Mouse (Mus musculus) heart, embryonic 16.5 days (tissue): Measurements from ENCODE around the gene Kcns3. TPM values are rescaled to one million over a fixed set of nuclear protein-coding genes. Genes with fewer than 3 reads are reported as not detected.

Experiments
- ATAC-seq: fragments of 200-750 bp; cut with Nextera tagmentation; replicated peaks from 2 replicates; pipeline ENCODE4 v1.8.0; 2017; ENCODE audit warnings: moderate number of reproducible peaks; ENCODE audit not compliant: insufficient read depth, low FRiP score; ENCODE audit errors: extremely low read depth
- H3K27ac ChIP-seq: fragments of 300-500 bp; sonication (generic); 2 replicates; pipeline ENCODE4 v1.5.1; 2014; ENCODE audit warnings: mild to moderate bottlenecking, low read length, control low read depth, moderate library complexity
- H3K27me3 ChIP-seq: fragments of 300-500 bp; sonication (generic); 2 replicates; pipeline ENCODE4 v1.6.1; 2014; ENCODE audit warnings: low read length, mixed read lengths; ENCODE audit not compliant: control insufficient read depth, insufficient read depth
- H3K36me3 ChIP-seq: fragments of 300-500 bp; sonication (generic); 2 replicates; pipeline ENCODE4 v1.6.1; 2014; ENCODE audit not compliant: control insufficient read depth, insufficient read depth
- H3K4me1 ChIP-seq: fragments of 300-500 bp; sonication (generic); 2 replicates; pipeline ENCODE4 v1.6.1; 2014; ENCODE audit warnings: low read length, mixed read lengths; ENCODE audit not compliant: control insufficient read depth, insufficient read depth
- H3K4me2 ChIP-seq: fragments of 300-500 bp; sonication (generic); 2 replicates; pipeline ENCODE4 v1.6.1; 2014; ENCODE audit warnings: low read depth, mild to moderate bottlenecking, control low read depth, low read length
- H3K4me3 ChIP-seq: fragments of 300-500 bp; sonication (generic); 2 replicates; pipeline ENCODE4 v1.5.1; 2014; ENCODE audit warnings: mild to moderate bottlenecking, control low read depth, low read length
- H3K9ac ChIP-seq: fragments of 300-500 bp; sonication (generic); 2 replicates; pipeline ENCODE4 v1.6.1; 2014; ENCODE audit warnings: low read length, control low read depth
- H3K9me3 ChIP-seq: fragments of 300-500 bp; sonication (generic); replicated peaks from 2 replicates; pipeline ENCODE4 v1.6.1; 2016; ENCODE audit warnings: low read length; ENCODE audit not compliant: control insufficient read depth
- WGBS: fragments of 180-500 bp; shearing (Covaris S2); extraction: QIAGEN DNeasy Blood & Tissue Kit; methylation state at CpG from one replicate; pipeline ENCODE4 v1.1.7; 2014; 5-methylcytosine and 5-hydroxymethylcytosine counted together
- polyA plus RNA-seq: library from polyadenylated mRNA; unstranded; fragments of >200 nt; fragmentation: Nextera tagmentation; extraction: Ambion mirVana; gene quantifications from 2 replicates; pipeline ENCODE4 v1.2.1, GENCODE M21; 2015

Kcns3 gene
- polyA plus RNA-seq, result 0.18 and 0.89 TPM in 2 replicates

- no peak for ATAC-seq
Observed at GRCm38 (mm10) chr12:11151015-11151414, at the start of gene Kcns3. TSS of gene Kcns3 (minus strand) at chr12:11151056.

GRCm38 (mm10) chr12:11198551-11198950, 47.7 kb upstream of the Kcns3 start:
- no peak for ATAC-seq
- Histone ChIP-seq H3K9ac (no peak overlapping the region), H3K4me1 (peaks cover 4% of the 10 kb centered on the region; the same call in 1 of the 2 replicates), H3K27ac (no peak overlapping the region), H3K4me3 (no peak overlapping the region), H3K27me3 (no peaks in the 10 kb centered on the region), H3K4me2 (no peak overlapping the region), H3K36me3 (no peaks in the 10 kb centered on the region), H3K9me3 (no peaks in the 10 kb centered on the region)
- WGBS, result 63% methylated on average over 2 of the region's 2 CpGs

More at GRCm38 (mm10) chr12:11151015-11151414, at the start of gene Kcns3:
- WGBS, result 28% methylated on average over 15 of the region's 15 CpGs
- H3K27me3 ChIP-seq, result peaks cover 31% of the 10 kb centered on the region
- no peaks in the 10 kb centered on the region for H3K9me3 ChIP-seq
- H3K4me2 ChIP-seq, result peak within 1 kb of the TSS; percentile 88
- no peaks in the 10 kb centered on the region for H3K4me1 ChIP-seq
- no peak within 1 kb of the TSS for H3K27ac ChIP-seq
- peak within 1 kb of the TSS; percentile 56 for H3K4me3 ChIP-seq
- H3K36me3 ChIP-seq, result no peaks in the 10 kb centered on the region
- peak within 1 kb of the TSS; percentile 60 for H3K9ac ChIP-seq

- Histone ChIP-seq H3K4me3 (no peak overlapping the region), H3K27ac (no peak overlapping the region), H3K4me1 (peaks cover 4% of the 10 kb centered on the region; the same call in 1 of the 2 replicates), H3K4me2 (no peak overlapping the region), H3K27me3 (no peaks in the 10 kb centered on the region), H3K9ac (no peak overlapping the region), H3K9me3 (no peaks in the 10 kb centered on the region), H3K36me3 (no peaks in the 10 kb centered on the region)
- no peak for ATAC-seq
- WGBS, result 52% methylated on average over 4 of the region's 4 CpGs
Observed at GRCm38 (mm10) chr12:11198026-11198425, 47.2 kb upstream of the Kcns3 start.

GRCm38 (mm10) chr12:11196830-11197229, 46.0 kb upstream of the Kcns3 start:
- Histone ChIP-seq H3K27ac (no peak overlapping the region), H3K4me1 (peaks cover 4% of the 10 kb centered on the region; the same call in 1 of the 2 replicates), H3K4me3 (peak overlapping the region; percentile 26; the same call in 1 of the 2 replicates), H3K27me3 (no peaks in the 10 kb centered on the region), H3K4me2 (peak overlapping the region; percentile 61), H3K9ac (no peak overlapping the region), H3K36me3 (no peaks in the 10 kb centered on the region), H3K9me3 (no peaks in the 10 kb centered on the region)
- WGBS, result 32% methylated on average over 5 of the region's 5 CpGs
- no peak for ATAC-seq

GRCm38 (mm10) chr12:11196142-11196597, 45.3 kb upstream of the Kcns3 start:
- no peak overlapping the region for H3K27ac ChIP-seq
- 6% methylated on average over 18 of the region's 19 CpGs for WGBS

GRCm38 (mm10) chr12:11195031-11195430, 44.2 kb upstream of the Kcns3 start:
- H3K9me3 ChIP-seq, result no peaks in the 10 kb centered on the region
- H3K4me1 ChIP-seq, result peaks cover 4% of the 10 kb centered on the region; the same call in 1 of the 2 replicates
- no peak overlapping the region for H3K9ac ChIP-seq
- no peak overlapping the region for H3K27ac ChIP-seq
- WGBS, result 81% methylated on average over 1 of the region's 1 CpGs
- H3K27me3 ChIP-seq, result no peaks in the 10 kb centered on the region
- no peak overlapping the region for H3K4me3 ChIP-seq
- no peak overlapping the region for H3K4me2 ChIP-seq
- no peak for ATAC-seq
- no peaks in the 10 kb centered on the region for H3K36me3 ChIP-seq

More at GRCm38 (mm10) chr12:11196142-11196597, 45.3 kb upstream of the Kcns3 start:
- peak overlapping the region; percentile 59 for H3K9ac ChIP-seq
- H3K27me3 ChIP-seq, result no peaks in the 10 kb centered on the region
- peak overlapping the region; percentile 26 for H3K4me3 ChIP-seq
- no peaks in the 10 kb centered on the region for H3K9me3 ChIP-seq
- no peaks in the 10 kb centered on the region for H3K36me3 ChIP-seq
- H3K4me1 ChIP-seq, result peaks cover 4% of the 10 kb centered on the region; the same call in 1 of the 2 replicates
- peak overlapping the region; percentile 61 for H3K4me2 ChIP-seq
- ATAC-seq, result peak; percentile 41; the same call in 1 of the 2 replicates

- H3K4me1 ChIP-seq, result no peaks in the 10 kb centered on the region
- ATAC-seq, result peak; percentile 86
- H3K27me3 ChIP-seq, result no peaks in the 10 kb centered on the region
- H3K9ac ChIP-seq, result no peak overlapping the region; the same call in 1 of the 2 replicates
- H3K36me3 ChIP-seq, result no peaks in the 10 kb centered on the region
- WGBS, result 22% methylated on average over 11 of the region's 11 CpGs
- peak overlapping the region; percentile 58 for H3K4me2 ChIP-seq
- H3K27ac ChIP-seq, result no peak overlapping the region
- H3K4me3 ChIP-seq, result peak overlapping the region; percentile 31
- no peaks in the 10 kb centered on the region for H3K9me3 ChIP-seq
Observed at GRCm38 (mm10) chr12:11178486-11179154, 27.8 kb upstream of the Kcns3 start.

- peak overlapping the region; percentile 58 for H3K4me2 ChIP-seq
Observed at GRCm38 (mm10) chr12:11177408-11178394, 26.8 kb upstream of the Kcns3 start.

More at GRCm38 (mm10) chr12:11177408-11178394, 26.8 kb upstream of the Kcns3 start:
- Histone ChIP-seq H3K27ac (no peak overlapping the region), H3K27me3 (no peaks in the 10 kb centered on the region), H3K4me3 (no peak overlapping the region), H3K9me3 (no peaks in the 10 kb centered on the region), H3K36me3 (no peaks in the 10 kb centered on the region), H3K9ac (no peak overlapping the region), H3K4me1 (no peaks in the 10 kb centered on the region)
- 22% methylated on average over 5 of the region's 5 CpGs for WGBS
- ATAC-seq, result no peak
